Mouse (Mus musculus) hindbrain, postnatal 0 days (tissue): Measurements from ENCODE around the gene Pdia5. TPM values are rescaled to one million over a fixed set of nuclear protein-coding genes. Genes with fewer than 3 reads are reported as not detected.
A peak's percentile ranks its signal among the peaks of the same experiment; 100 is the strongest.

Source experiments
- ATAC-seq: fragments of 200-750 bp; cut with Nextera tagmentation; 2 replicates; pipeline ENCODE4 v1.8.0; 2017; ENCODE audit warnings: mild to moderate bottlenecking, moderate TSS enrichment, moderate library complexity
- DNase-seq: peaks from one replicate; pipeline ENCODE4 v3.0.0-alpha.2; 2015; ENCODE audit warnings: low spot score
- H3K27ac ChIP-seq: fragments of 300-500 bp; sonication (generic); 2 replicates; pipeline ENCODE4 v1.5.1; 2014; ENCODE audit warnings: mild to moderate bottlenecking
- H3K27me3 ChIP-seq: fragments of 300-500 bp; sonication (generic); 2 replicates; pipeline ENCODE4 v1.6.1; 2014; ENCODE audit warnings: low read length, mixed read lengths; ENCODE audit not compliant: insufficient read depth
- H3K36me3 ChIP-seq: fragments of 300-500 bp; sonication (generic); 2 replicates; pipeline ENCODE4 v1.6.1; 2014; ENCODE audit warnings: low read length, mixed read lengths; ENCODE audit not compliant: insufficient read depth
- H3K4me1 ChIP-seq: fragments of 300-500 bp; sonication (generic); 2 replicates; pipeline ENCODE4 v1.6.1; 2014; ENCODE audit warnings: antibody characterized with exemption, low read length, mixed read lengths; ENCODE audit not compliant: insufficient read depth
- H3K4me2 ChIP-seq: fragments of 300-500 bp; sonication (generic); 2 replicates; pipeline ENCODE4 v1.6.1; 2014; ENCODE audit warnings: low read depth, mild to moderate bottlenecking, low read length, moderate library complexity, mixed read lengths
- H3K4me3 ChIP-seq: fragments of 300-500 bp; sonication (generic); 2 replicates; pipeline ENCODE4 v1.5.1; 2014; ENCODE audit warnings: low read length
- H3K9ac ChIP-seq: fragments of 300-500 bp; sonication (generic); replicated peaks from 2 replicates; pipeline ENCODE4 v1.6.1; 2014; ENCODE audit warnings: mild to moderate bottlenecking, low read length, moderate library complexity, mixed read lengths
- H3K9me3 ChIP-seq: fragments of 300-500 bp; sonication (generic); 2 replicates; pipeline ENCODE4 v1.6.1; 2016; ENCODE audit warnings: low read length, mixed read lengths
- CTCF ChIP-seq: IDR thresholded peaks from 2 replicates; pipeline ENCODE4 v1.5.1; 2016; ENCODE audit warnings: antibody characterized with exemption, control low read depth, low read depth
- WGBS: fragments of 180-500 bp; shearing (Covaris S2); extraction: QIAGEN DNeasy Blood & Tissue Kit; methylation state at CpG from one replicate; pipeline ENCODE4 v1.1.7; 2014; 5-methylcytosine and 5-hydroxymethylcytosine counted together
- polyA plus RNA-seq: library from polyadenylated mRNA; unstranded; fragments of >200 nt; fragmentation: Nextera tagmentation; extraction: Ambion mirVana; gene quantifications from 2 replicates; pipeline ENCODE4 v1.2.1, GENCODE M21; 2015
- total RNA-seq: library from RNA; depleted of rRNA; stranded (reverse); fragments of >200 nt; gene quantifications from 2 replicates; pipeline ENCODE4 v1.2.3, GENCODE M21; 2014

The Pdia5 gene
- total and polyA plus RNA-seq, 2 experiments from 2014 or later: 1.4 to 9.1 TPM

GRCm38 (mm10) chr16:35424926-35425325, 65.7 kb downstream of the Pdia5 start:
- Histone ChIP-seq H3K9me3 (no peaks in the 10 kb centered on the region), H3K36me3 (no peaks in the 10 kb centered on the region), H3K4me2 (no peak overlapping the region), H3K27ac (no peak overlapping the region), H3K4me3 (no peak overlapping the region), H3K4me1 (peaks cover 8% of the 10 kb centered on the region; the same call in 1 of the 2 replicates), H3K27me3 (no peaks in the 10 kb centered on the region), H3K9ac (no peak overlapping the region)
- WGBS: 77% methylated on average over 4 of the region's 4 CpGs
- no peak for ATAC-seq
- TF ChIP-seq CTCF: no peak
- DNase-seq: peak; percentile 15

GRCm38 (mm10) chr16:35423250-35424139, 67.2 kb downstream of the Pdia5 start:
- Histone ChIP-seq H3K9ac (no peak overlapping the region), H3K4me1 (peaks cover 8% of the 10 kb centered on the region; the same call in 1 of the 2 replicates), H3K4me2 (peak overlapping the region; percentile 19; the same call in 1 of the 2 replicates), H3K27ac (peak overlapping the region; percentile 41), H3K4me3 (no peak overlapping the region), H3K27me3 (no peaks in the 10 kb centered on the region), H3K9me3 (no peaks in the 10 kb centered on the region), H3K36me3 (no peaks in the 10 kb centered on the region)
- TF ChIP-seq CTCF: no peak
- ATAC-seq (peak; percentile 66), DNase-seq (peak; percentile 66)
- WGBS: 36% methylated on average over 18 of the region's 18 CpGs

- Histone ChIP-seq H3K36me3 (no peaks in the 10 kb centered on the region), H3K9ac (no peak overlapping the region), H3K9me3 (no peaks in the 10 kb centered on the region), H3K4me3 (no peak overlapping the region), H3K4me2 (no peak overlapping the region), H3K27ac (no peak overlapping the region), H3K27me3 (no peaks in the 10 kb centered on the region), H3K4me1 (peaks cover 8% of the 10 kb centered on the region; the same call in 1 of the 2 replicates)
- ATAC-seq: no peak
- no peak for TF ChIP-seq CTCF
- 94% methylated on average over 8 of the region's 8 CpGs for WGBS
- DNase-seq: no peak
Measured at GRCm38 (mm10) chr16:35422705-35423104, 68.0 kb downstream of the Pdia5 start.

GRCm38 (mm10) chr16:35422141-35422540, 68.5 kb downstream of the Pdia5 start:
- no peak overlapping the region for H3K9ac ChIP-seq
- H3K4me2 ChIP-seq: no peak overlapping the region
- TF ChIP-seq CTCF: peak; percentile 54
- ATAC-seq: no peak
- H3K4me1 ChIP-seq: peaks cover 8% of the 10 kb centered on the region; the same call in 1 of the 2 replicates
- H3K36me3 ChIP-seq: no peaks in the 10 kb centered on the region
- no peak overlapping the region for H3K4me3 ChIP-seq
- no peak overlapping the region for H3K27ac ChIP-seq
- WGBS: 70% methylated on average over 4 of the region's 4 CpGs
- H3K9me3 ChIP-seq: no peaks in the 10 kb centered on the region
- peak; percentile 18 for DNase-seq
- H3K27me3 ChIP-seq: no peaks in the 10 kb centered on the region

- Histone ChIP-seq H3K27ac (no peak overlapping the region), H3K4me2 (no peak overlapping the region), H3K4me1 (no peaks in the 10 kb centered on the region), H3K9ac (no peak overlapping the region), H3K36me3 (no peaks in the 10 kb centered on the region), H3K4me3 (no peak overlapping the region), H3K27me3 (no peaks in the 10 kb centered on the region), H3K9me3 (no peaks in the 10 kb centered on the region)
- WGBS: 84% methylated on average over 5 of the region's 5 CpGs
- DNase-seq: no peak
- TF ChIP-seq CTCF: no peak
- no peak for ATAC-seq
Measured at GRCm38 (mm10) chr16:35414616-35415015, 76.1 kb downstream of the Pdia5 start.

- Histone ChIP-seq H3K27ac (no peak overlapping the region), H3K9me3 (no peaks in the 10 kb centered on the region), H3K9ac (no peak overlapping the region), H3K4me3 (no peak overlapping the region), H3K4me2 (no peak overlapping the region), H3K36me3 (no peaks in the 10 kb centered on the region), H3K27me3 (no peaks in the 10 kb centered on the region), H3K4me1 (no peaks in the 10 kb centered on the region)
- WGBS: 73% methylated on average over 4 of the region's 4 CpGs
- TF ChIP-seq CTCF: no peak
- DNase-seq (no peak), ATAC-seq (no peak)
Measured at GRCm38 (mm10) chr16:35406706-35407105, 84.0 kb downstream of the Pdia5 start.

GRCm38 (mm10) chr16:35406166-35406565, 84.5 kb downstream of the Pdia5 start:
- H3K4me1 ChIP-seq: no peaks in the 10 kb centered on the region
- 74% methylated on average over 4 of the region's 4 CpGs for WGBS
- ATAC-seq: no peak

More at GRCm38 (mm10) chr16:35406166-35406565, 84.5 kb downstream of the Pdia5 start:
- no peak for DNase-seq
- Histone ChIP-seq H3K4me3 (no peak overlapping the region), H3K9me3 (no peaks in the 10 kb centered on the region), H3K9ac (no peak overlapping the region), H3K36me3 (no peaks in the 10 kb centered on the region), H3K27me3 (no peaks in the 10 kb centered on the region), H3K4me2 (no peak overlapping the region), H3K27ac (no peak overlapping the region)
- no peak for TF ChIP-seq CTCF
